Mouse (Mus musculus): ENCODE results near the gene Senp5. TPM values are rescaled to one million over a fixed set of nuclear protein-coding genes. Genes with fewer than 3 reads are reported as not detected.

Senp5 gene
- polyA plus RNA-seq, 1 experiment from 2014 or later, result 9.0 TPM

DNA sequence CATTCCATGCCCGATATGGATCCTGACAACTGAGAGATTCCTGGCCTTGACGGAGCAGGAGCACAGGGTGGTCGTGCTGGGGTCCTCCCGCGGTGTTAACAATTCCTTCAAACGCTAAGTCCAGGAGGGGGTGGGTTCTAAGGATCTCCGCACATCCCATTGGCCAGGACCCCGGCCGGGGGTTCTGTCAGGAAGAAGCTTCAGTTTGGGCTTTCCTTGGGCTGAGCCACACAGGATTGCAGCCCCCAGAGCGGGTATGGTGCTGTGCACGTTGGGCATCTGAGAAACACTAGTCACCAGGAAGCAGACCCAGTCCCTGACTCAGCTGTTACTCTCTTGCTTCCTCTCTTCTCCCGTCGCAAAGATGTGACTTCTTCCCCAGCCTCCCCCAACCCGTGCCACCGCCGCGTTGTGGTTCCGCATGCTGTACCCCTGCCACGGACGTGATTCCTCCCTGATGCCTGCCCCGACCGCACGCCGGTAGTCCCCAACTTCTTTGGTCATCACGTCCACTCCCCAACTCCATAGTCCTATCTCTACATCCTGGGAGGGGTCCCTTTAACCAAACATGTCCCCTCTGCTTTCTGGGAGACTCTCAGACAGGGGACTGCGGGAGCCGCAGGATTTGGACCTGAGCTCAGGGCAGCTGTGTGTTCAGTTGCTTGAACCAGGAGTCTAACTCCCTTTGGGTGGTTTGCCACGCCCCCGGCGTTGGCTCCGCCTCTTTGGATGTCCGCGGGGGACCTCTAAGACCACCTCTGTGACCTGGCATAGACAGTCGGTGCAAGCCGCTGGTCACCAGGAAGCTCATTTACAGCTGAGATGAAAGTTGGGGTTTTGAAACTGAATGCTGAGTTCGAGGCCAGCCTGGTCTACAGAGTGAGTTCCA lies 67.8 kb downstream of the Senp5 start:
- Histone ChIP-seq H3K36me3 (ENCODE audit: control insufficient read depth, insufficient read depth, low read length) (no peaks in the 10 kb centered on the region), H3K4me1 (replicated peaks; ENCODE audit: control insufficient read depth, insufficient read depth, low read length) (peaks cover 11% of the 10 kb centered on the region), H3K9ac (ENCODE audit: low read length) (no peak overlapping the region), H3K4me2 (ENCODE audit: low read length) (peak overlapping the region; percentile 49), H3K27me3 (replicated peaks; ENCODE audit: control insufficient read depth, insufficient read depth, low read length) (peaks cover 46% of the 10 kb centered on the region), H3K4me3 (ENCODE audit: low read depth, low read length) (peak overlapping the region; percentile 27), H3K27ac (ENCODE audit: low read depth) (no peak overlapping the region), H3K9me3 (ENCODE audit: control insufficient read depth, low read length) (no peaks in the 10 kb centered on the region)
- 6% methylated on average over 36 of the region's 36 CpGs for WGBS
- peak; percentile 65 for DNase-seq (ENCODE audit: low spot score)
- no peak for ATAC-seq (replicated peaks; ENCODE audit: low FRiP score, low TSS enrichment, low read depth)

DNA sequence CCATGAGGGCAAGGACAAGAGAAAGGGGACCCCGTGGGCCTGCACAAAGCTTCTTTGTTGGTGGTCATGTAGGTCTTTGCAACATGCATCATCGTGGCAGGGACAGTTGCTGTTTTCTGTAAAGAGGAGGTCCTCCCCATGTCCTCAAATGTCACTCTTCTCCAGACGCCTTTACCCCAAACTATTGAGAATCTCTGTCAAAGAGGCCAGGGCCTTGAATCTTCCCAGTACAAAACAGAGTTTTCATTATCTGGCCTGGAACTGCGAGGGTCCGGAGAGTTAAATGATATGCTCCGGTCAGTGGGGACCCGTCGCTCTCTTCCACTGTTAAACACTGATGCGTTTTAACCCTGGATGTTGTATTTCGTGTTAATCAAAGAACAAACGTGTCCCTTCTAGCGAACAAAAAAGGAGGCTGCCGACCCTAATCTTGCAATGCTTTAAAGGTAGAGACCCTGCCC lies 68.5 kb downstream of the Senp5 start:
- Histone ChIP-seq H3K9ac (ENCODE audit: low read length) (no peak overlapping the region), H3K4me3 (ENCODE audit: low read depth, low read length) (peak overlapping the region; percentile 27; the same call in 1 of the 2 replicates)

DNA sequence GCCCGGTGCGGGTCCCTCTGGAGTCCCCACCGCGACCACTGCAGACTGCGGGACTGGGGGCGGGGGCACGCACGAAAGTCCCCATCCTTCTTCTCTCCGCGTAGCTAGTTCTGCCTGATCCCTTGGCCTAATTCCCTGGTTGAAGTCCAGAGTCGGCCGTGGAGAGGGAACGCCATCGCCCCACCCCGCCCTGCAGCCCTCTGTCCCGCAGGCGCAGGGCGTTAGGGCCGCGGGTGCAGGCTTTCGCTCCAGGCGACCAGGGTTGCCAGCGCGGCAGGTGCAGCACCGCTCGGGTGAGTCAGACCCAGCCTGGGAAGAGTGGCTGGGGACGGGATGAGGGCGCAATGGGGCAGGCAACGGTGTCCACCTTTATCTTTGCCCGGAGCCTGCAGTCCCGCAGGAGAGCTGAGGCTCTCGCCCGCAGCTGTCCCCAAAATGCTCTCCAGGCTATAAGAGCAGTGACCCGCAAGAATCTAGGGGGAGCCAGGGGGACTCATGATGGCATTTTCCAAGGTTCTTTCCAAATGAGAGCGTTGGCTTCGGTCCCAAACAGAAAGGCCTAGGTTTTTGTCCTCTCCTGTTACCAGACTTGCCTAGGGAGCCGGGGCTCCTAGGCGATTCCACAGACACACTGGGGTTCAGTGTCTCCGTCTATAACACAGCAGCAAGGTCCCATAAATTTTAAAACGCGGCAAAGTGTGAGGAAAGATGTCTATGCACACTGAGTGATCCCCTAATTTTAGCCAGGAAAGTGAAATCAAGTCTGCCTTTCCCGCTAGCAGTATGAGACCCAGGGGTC lies 69.1 kb downstream of the Senp5 start, which contains the start of gene Pigz:
Pigz (plus strand) TSS at position 101 of the 799 bp plus-strand sequence.
- Histone ChIP-seq H3K4me1 (replicated peaks; ENCODE audit: control insufficient read depth, insufficient read depth, low read length) (peaks cover 11% of the 10 kb centered on the region), H3K36me3 (ENCODE audit: control insufficient read depth, insufficient read depth, low read length) (no peaks in the 10 kb centered on the region), H3K27ac (ENCODE audit: low read depth) (no peak within 1 kb of the TSS), H3K9me3 (ENCODE audit: control insufficient read depth, low read length) (no peaks in the 10 kb centered on the region), H3K4me3 (ENCODE audit: low read depth, low read length) (peak within 1 kb of the TSS; percentile 42), H3K27me3 (replicated peaks; ENCODE audit: control insufficient read depth, insufficient read depth, low read length) (peaks cover 46% of the 10 kb centered on the region), H3K9ac (ENCODE audit: low read length) (peak within 1 kb of the TSS; percentile 22; the same call in 1 of the 2 replicates), H3K4me2 (ENCODE audit: low read length) (peak within 1 kb of the TSS; percentile 87)
- DNase-seq (ENCODE audit: low spot score), result peak; percentile 71
- ATAC-seq (replicated peaks; ENCODE audit: low FRiP score, low TSS enrichment, low read depth), result 0 out of 2 replicates have a peak, but pooled peaks have one; percentile 26
- 10% methylated on average over 42 of the region's 42 CpGs for WGBS

More for the DNA sequence above, 68.5 kb downstream of the Senp5 start:
- H3K4me2 ChIP-seq (ENCODE audit: low read length), result peak overlapping the region; percentile 49
- peaks cover 11% of the 10 kb centered on the region for H3K4me1 ChIP-seq (replicated peaks; ENCODE audit: control insufficient read depth, insufficient read depth, low read length)
- no peaks in the 10 kb centered on the region for H3K9me3 ChIP-seq (ENCODE audit: control insufficient read depth, low read length)
- WGBS, result 24% methylated on average over 13 of the region's 13 CpGs
- DNase-seq (ENCODE audit: low spot score), result peak; percentile 60
- no peak for ATAC-seq (replicated peaks; ENCODE audit: low FRiP score, low TSS enrichment, low read depth)
- H3K27ac ChIP-seq (ENCODE audit: low read depth), result no peak overlapping the region
- H3K36me3 ChIP-seq (ENCODE audit: control insufficient read depth, insufficient read depth, low read length), result no peaks in the 10 kb centered on the region
- H3K27me3 ChIP-seq (replicated peaks; ENCODE audit: control insufficient read depth, insufficient read depth, low read length), result peaks cover 46% of the 10 kb centered on the region

DNA sequence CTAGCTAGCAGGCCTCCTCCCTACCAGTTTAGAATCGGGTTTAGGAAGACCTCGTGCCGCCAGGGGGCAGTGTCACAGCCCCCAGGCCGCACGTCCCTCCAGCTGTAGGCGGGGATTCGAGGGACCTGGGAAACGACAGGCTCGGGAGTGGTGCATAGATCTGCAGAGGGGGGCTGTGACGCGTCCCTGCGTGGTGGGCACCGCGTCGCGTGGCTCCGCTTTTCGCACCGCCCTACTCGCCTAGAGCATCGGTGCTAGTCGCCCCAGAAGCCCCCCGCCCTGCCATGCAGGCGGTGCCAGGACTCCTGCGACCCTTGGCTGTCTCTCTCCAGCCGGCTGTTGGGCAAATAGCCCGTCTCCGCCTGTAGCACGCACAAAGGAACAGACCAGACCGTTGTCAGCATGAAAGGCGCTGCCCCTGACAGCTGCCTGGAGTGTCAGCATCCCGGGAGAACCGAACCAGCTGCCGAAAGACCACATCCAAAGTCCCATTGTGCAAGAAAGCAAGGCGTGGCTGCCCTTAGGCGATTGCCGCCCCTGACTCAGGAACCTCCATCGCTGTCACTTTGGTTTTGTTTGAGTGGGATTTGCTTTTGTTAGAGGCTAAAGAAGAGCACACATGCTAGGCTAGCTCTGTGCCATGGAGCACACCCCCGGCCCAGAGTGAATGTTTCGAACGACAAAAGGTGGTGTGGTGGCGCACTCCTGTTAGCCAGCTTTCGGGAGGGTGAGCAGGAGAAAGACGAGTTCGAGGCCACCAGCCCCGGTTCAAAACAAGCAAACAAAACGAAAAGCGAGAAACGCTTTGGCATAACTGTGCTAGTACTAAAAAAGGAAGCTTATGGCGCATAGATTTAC lies 70.0 kb downstream of the Senp5 start:
- peak overlapping the region; percentile 22; the same call in 1 of the 2 replicates for H3K9ac ChIP-seq (ENCODE audit: low read length)
- H3K4me2 ChIP-seq (ENCODE audit: low read length), result peak overlapping the region; percentile 87
- peak overlapping the region; percentile 42 for H3K4me3 ChIP-seq (ENCODE audit: low read depth, low read length)
- 1% methylated on average over 50 of the region's 50 CpGs for WGBS
- H3K36me3 ChIP-seq (ENCODE audit: control insufficient read depth, insufficient read depth, low read length), result no peaks in the 10 kb centered on the region
- peaks cover 11% of the 10 kb centered on the region for H3K4me1 ChIP-seq (replicated peaks; ENCODE audit: control insufficient read depth, insufficient read depth, low read length)
- no peak overlapping the region for H3K27ac ChIP-seq (ENCODE audit: low read depth)
- ATAC-seq (replicated peaks; ENCODE audit: low FRiP score, low TSS enrichment, low read depth), result peak; percentile 89
- no peaks in the 10 kb centered on the region for H3K9me3 ChIP-seq (ENCODE audit: control insufficient read depth, low read length)
- peak; percentile 89 for DNase-seq (ENCODE audit: low spot score)
- peaks cover 46% of the 10 kb centered on the region for H3K27me3 ChIP-seq (replicated peaks; ENCODE audit: control insufficient read depth, insufficient read depth, low read length)

DNA sequence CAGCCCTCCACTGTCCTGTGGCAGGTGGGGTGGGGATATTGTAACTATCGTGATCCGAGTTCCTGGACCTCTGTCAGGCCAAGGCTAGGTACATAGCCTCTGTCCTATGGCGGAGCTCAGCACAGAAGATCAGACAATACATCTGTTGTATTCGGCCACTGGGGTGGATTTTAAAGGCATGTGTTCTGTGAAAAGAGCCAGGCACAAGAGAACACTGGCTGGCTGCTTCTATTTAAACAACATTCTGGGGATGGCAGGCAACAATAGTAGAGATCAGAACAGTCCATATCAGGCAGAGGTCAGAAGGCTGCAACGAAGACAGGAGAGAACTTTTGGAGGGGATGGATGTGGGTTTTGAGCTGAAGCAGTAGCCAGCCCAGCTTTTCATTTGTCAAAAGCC lies 70.8 kb downstream of the Senp5 start:
- 52% methylated on average over 5 of the region's 5 CpGs for WGBS

DNA sequence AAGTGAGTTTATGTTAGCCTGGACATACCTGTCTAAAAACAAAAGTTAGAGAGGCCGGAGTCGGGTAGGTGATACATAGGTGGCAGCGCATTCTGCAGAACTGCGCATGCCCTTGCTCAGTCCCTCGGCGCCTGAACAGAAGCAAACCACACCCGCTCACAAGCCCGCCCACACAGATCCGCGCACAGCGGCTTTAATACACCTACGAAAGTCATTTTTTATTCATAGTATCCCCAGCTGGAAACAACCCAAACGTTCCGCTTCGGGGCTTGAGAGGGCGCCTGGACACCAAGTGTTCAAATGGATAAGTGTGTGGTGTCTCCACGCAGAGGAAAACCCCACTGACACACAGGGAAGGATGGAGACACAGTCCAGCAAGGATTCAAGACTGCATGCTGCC lies 71.8 kb downstream of the Senp5 start:
- no peak for ATAC-seq (replicated peaks; ENCODE audit: low FRiP score, low TSS enrichment, low read depth)
- H3K9me3 ChIP-seq (ENCODE audit: control insufficient read depth, low read length), result no peaks in the 10 kb centered on the region
- DNase-seq (ENCODE audit: low spot score), result no peak
- no peak overlapping the region for H3K9ac ChIP-seq (ENCODE audit: low read length)
- no peak overlapping the region for H3K27ac ChIP-seq (ENCODE audit: low read depth)
- H3K4me3 ChIP-seq (ENCODE audit: low read depth, low read length), result no peak overlapping the region
- 50% methylated on average over 17 of the region's 17 CpGs for WGBS
- H3K36me3 ChIP-seq (ENCODE audit: control insufficient read depth, insufficient read depth, low read length), result no peaks in the 10 kb centered on the region
- no peak overlapping the region for H3K4me2 ChIP-seq (ENCODE audit: low read length)
- peaks cover 11% of the 10 kb centered on the region for H3K4me1 ChIP-seq (replicated peaks; ENCODE audit: control insufficient read depth, insufficient read depth, low read length)
- H3K27me3 ChIP-seq (replicated peaks; ENCODE audit: control insufficient read depth, insufficient read depth, low read length), result peaks cover 42% of the 10 kb centered on the region

More for the DNA sequence above, 70.8 kb downstream of the Senp5 start:
- Histone ChIP-seq H3K4me2 (ENCODE audit: low read length) (peak overlapping the region; percentile 87; the same call in 1 of the 2 replicates), H3K4me1 (replicated peaks; ENCODE audit: control insufficient read depth, insufficient read depth, low read length) (peaks cover 11% of the 10 kb centered on the region), H3K9me3 (ENCODE audit: control insufficient read depth, low read length) (no peaks in the 10 kb centered on the region), H3K9ac (ENCODE audit: low read length) (no peak overlapping the region), H3K27me3 (replicated peaks; ENCODE audit: control insufficient read depth, insufficient read depth, low read length) (peaks cover 46% of the 10 kb centered on the region), H3K36me3 (ENCODE audit: control insufficient read depth, insufficient read depth, low read length) (no peaks in the 10 kb centered on the region), H3K4me3 (ENCODE audit: low read depth, low read length) (no peak overlapping the region), H3K27ac (ENCODE audit: low read depth) (no peak overlapping the region)
- DNase-seq (ENCODE audit: low spot score) (no peak), ATAC-seq (replicated peaks; ENCODE audit: low FRiP score, low TSS enrichment, low read depth) (no peak)

DNA sequence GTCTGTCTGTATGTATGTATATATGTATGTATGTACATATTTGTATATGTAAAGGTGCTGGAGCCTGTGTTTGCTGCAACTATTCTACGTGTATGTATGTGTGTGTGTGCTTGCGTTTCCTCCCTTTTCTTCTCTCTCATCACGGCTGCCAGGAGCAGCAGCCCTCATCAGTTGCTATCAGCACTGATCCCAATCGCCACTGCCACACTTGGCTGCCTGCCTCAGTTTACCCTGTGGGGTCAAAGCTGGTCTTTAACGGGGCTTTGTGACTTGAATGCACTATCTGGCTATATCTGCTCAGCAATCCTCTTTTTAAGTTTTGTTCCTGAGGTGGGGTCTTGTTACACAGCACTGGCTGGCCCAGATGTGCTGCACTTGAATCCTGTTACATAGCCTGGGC lies 75.7 kb downstream of the Senp5 start:
- no peaks in the 10 kb centered on the region for H3K36me3 ChIP-seq (ENCODE audit: control insufficient read depth, insufficient read depth, low read length)
- H3K27me3 ChIP-seq (replicated peaks; ENCODE audit: control insufficient read depth, insufficient read depth, low read length), result 0 out of 2 replicates have a peak, but pooled peaks cover 9% of the 10 kb centered on the region
- 87% methylated on average over 5 of the region's 5 CpGs for WGBS
- no peak for DNase-seq (ENCODE audit: low spot score)
- H3K9me3 ChIP-seq (ENCODE audit: control insufficient read depth, low read length), result no peaks in the 10 kb centered on the region
- no peak for ATAC-seq (replicated peaks; ENCODE audit: low FRiP score, low TSS enrichment, low read depth)
- H3K9ac ChIP-seq (ENCODE audit: low read length), result no peak overlapping the region
- no peak overlapping the region for H3K4me3 ChIP-seq (ENCODE audit: low read depth, low read length)
- no peak overlapping the region for H3K27ac ChIP-seq (ENCODE audit: low read depth)
- no peak overlapping the region for H3K4me2 ChIP-seq (ENCODE audit: low read length)
- H3K4me1 ChIP-seq (replicated peaks; ENCODE audit: control insufficient read depth, insufficient read depth, low read length), result no peaks in the 10 kb centered on the region
